Mouse (Mus musculus) myocyte (in vitro differentiated cells): ENCODE results near the gene Mbnl1.

Experiments
- CEBPB ChIP-seq: IDR thresholded peaks from 2 replicates; pipeline ENCODE4 v1.6.1; 2011; ENCODE audit warnings: mild to moderate bottlenecking, moderate library complexity; ENCODE audit not compliant: poor library complexity, insufficient read depth, severe bottlenecking
- E2F4 ChIP-seq: IDR thresholded peaks from one replicate; pipeline ENCODE4 v1.6.1; 2011; ENCODE audit warnings: mild to moderate bottlenecking, control low read depth, moderate library complexity; ENCODE audit not compliant: insufficient read depth
- MYOD1 ChIP-seq, 3 experiments: IDR thresholded peaks; one replicate each; pipeline ENCODE4 v1.6.1; 2011; ENCODE audit warnings: control low read depth in 2 of 3, low read depth in 2 of 3, mild to moderate bottlenecking in 2 of 3, moderate library complexity in 1 of 3; ENCODE audit not compliant: insufficient read length in 2 of 3, control insufficient read depth in 1 of 3
- MYOG ChIP-seq, 3 experiments: IDR thresholded peaks; one replicate each; pipeline ENCODE4 v1.6.1; 2011; ENCODE audit warnings: control low read depth in 2 of 3, low read depth in 2 of 3, mild to moderate bottlenecking in 2 of 3; ENCODE audit not compliant: insufficient read length in 2 of 3, control insufficient read depth in 1 of 3, insufficient read depth in 1 of 3
- POLR2A ChIP-seq: IDR thresholded peaks from one replicate; pipeline ENCODE4 v1.6.1; 2011; ENCODE audit warnings: low read depth, mild to moderate bottlenecking, control low read depth, moderate library complexity; ENCODE audit not compliant: insufficient read length
- POLR2AphosphoS2 ChIP-seq: IDR thresholded peaks from one replicate; pipeline ENCODE4 v1.6.1; 2011; ENCODE audit warnings: low read depth, control low read depth; ENCODE audit not compliant: insufficient read length
- TCF12 ChIP-seq: IDR thresholded peaks from one replicate; pipeline ENCODE4 v1.6.1; 2011; ENCODE audit warnings: mild to moderate bottlenecking, control low read depth; ENCODE audit not compliant: poor library complexity, insufficient read depth, severe bottlenecking
- TCF3 ChIP-seq: IDR thresholded peaks from one replicate; pipeline ENCODE4 v1.6.1; 2011; ENCODE audit warnings: low read depth, control low read depth; ENCODE audit not compliant: insufficient read length
- USF1 ChIP-seq: IDR thresholded peaks from one replicate; pipeline ENCODE4 v1.6.1; 2011; ENCODE audit warnings: low read depth, mild to moderate bottlenecking, control low read depth, moderate library complexity

DNA sequence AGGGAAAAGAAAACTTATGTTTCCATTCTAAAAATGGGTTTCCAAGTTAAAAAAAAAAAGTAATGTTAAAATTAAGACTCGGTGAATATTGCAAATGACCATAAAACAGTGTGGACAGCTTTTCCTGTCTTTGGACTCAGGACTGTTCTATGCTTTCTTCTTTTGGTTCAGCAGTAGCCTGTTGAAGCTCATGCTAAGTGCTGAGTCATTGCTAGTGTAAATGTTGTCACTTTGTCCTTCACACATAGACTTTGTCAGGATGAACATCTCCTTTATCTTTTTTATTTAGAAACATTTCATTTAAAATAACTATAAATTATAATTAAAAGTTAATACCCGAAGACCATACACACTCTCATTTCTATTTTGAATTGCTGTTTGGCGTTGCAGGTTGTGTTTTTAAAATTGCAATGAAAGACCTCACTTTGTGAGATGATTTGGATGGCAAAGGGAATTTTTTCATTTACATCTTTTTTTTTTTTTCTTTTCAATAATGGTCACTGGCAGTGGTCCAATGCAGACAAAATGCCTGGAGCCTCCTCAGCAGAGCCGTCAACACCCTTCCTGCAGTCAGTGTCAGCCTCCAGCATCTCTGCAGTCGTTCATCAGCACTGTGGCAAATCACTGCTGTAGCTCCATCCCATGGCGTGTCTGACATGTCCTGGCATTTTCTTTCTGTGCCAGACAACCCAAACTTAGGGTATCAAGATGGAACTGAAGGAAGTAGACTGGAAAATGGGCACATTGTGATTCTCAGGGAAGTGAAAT is 96.4 kb downstream of the Mbnl1 start:
- TF ChIP-seq MYOD1 (IDR thresholded peaks at IDR 0.05; ENCODE audit: control insufficient read depth in 1 of 3, insufficient read length in 2 of 3, low read depth in 2 of 3) (no peak), TCF12 (no peak), E2F4 (no peak), POLR2A (no peak), USF1 (no peak), POLR2AphosphoS2 (no peak), TCF3 (no peak), MYOG (IDR thresholded peaks at IDR 0.05; ENCODE audit: control insufficient read depth in 1 of 3, insufficient read depth in 1 of 3, insufficient read length in 2 of 3, low read depth in 2 of 3) (no peak), CEBPB (no peak)
